Comparison of ENCODE assay signal across 19 mouse cellular contexts in the genomic region with DNA sequence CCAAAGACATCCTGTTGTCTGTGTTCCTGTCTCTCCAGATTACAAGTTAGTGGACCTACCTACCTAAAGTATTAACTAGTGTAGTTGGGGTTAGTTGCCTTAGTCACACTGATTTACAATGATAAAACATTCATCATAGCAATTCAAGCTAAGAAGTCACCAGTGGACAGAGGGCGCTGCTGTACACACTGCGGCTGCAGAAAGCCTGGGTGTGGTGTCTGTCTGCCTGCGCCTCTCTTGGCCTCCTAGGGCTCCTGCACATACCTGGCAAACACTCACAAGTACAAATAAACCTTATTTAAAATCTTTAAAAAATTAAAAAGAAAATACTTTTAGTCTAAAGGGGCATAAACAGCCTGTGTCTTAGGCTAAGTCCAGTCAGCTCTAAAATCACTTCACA. TPM values are rescaled to one million over a fixed set of nuclear protein-coding genes. Genes with fewer than 3 reads are reported as not detected.
A peak's percentile ranks its signal among the peaks of the same experiment; 100 is the strongest.
DNase-seq lines count a peak whose midpoint lies in the region; ATAC-seq and TF ChIP-seq lines count a peak whose summit lies in the region.
"Had no signal": no experiment of that assay in that cellular context is flagged by ENCODE, and none has a peak within 500 bp of the region (broad histone marks: within the 10 kb centered on the region; RNA-seq: fewer than 3 reads in every experiment).

No protein-coding gene starts in this region.

- H3K4me1 ChIP-seq in kidney, adult 2 months (ENCODE audit: control insufficient read depth, insufficient read depth, low read length), result peaks cover 19% of the 10 kb centered on the region
- peaks cover 10% of the 10 kb centered on the region for H3K4me1 ChIP-seq in midbrain, embryonic 11.5 days (ENCODE audit: control insufficient read depth, insufficient read depth, low read length)
- peaks cover 41% of the 10 kb centered on the region for H3K4me1 ChIP-seq in midbrain, embryonic 13.5 days (replicated peaks)

- no peak for TF ChIP-seq POLR2A in kidney, adult 2 months (IDR thresholded peaks at IDR 0.05; ENCODE audit: low read depth, low read length)

- H3K9ac ChIP-seq in midbrain, embryonic 11.5 days (ENCODE audit: low read length), result no peak overlapping the region
- no peak overlapping the region for H3K9ac ChIP-seq in midbrain, embryonic 13.5 days (replicated peaks)
- H3K9ac ChIP-seq: embryonic facial prominence, embryonic 12.5 days; hindbrain, embryonic 14.5 days; limb, embryonic 12.5 days; lung, embryonic 15.5 days had no signal

- H3K36me3 ChIP-seq in kidney, adult 2 months (ENCODE audit: control insufficient read depth, insufficient read depth, low read length), result no peaks in the 10 kb centered on the region; the same call in 1 of the 2 replicates
- H3K36me3 ChIP-seq in midbrain, embryonic 11.5 days (ENCODE audit: control insufficient read depth, insufficient read depth, low read length), result peaks cover 8% of the 10 kb centered on the region; the same call in 1 of the 2 replicates
- H3K36me3 ChIP-seq in midbrain, embryonic 13.5 days, result peaks cover 20% of the 10 kb centered on the region
- peaks cover 16% of the 10 kb centered on the region; the same call in 1 of the 2 replicates for H3K36me3 ChIP-seq in macrophage (ENCODE audit: inconsistent target)

- no peak for ATAC-seq in midbrain, embryonic 11.5 days (ENCODE audit: low FRiP score)
- ATAC-seq in midbrain, embryonic 13.5 days, result no peak
- ATAC-seq: CD4-positive, CD25-positive, alpha-beta regulatory T cell, adult 4 months; midbrain, embryonic 16.5 days; Patski had no signal

- WGBS in kidney, adult 2 months, result 82% methylated on average over 3 of the region's 3 CpGs
- WGBS in midbrain, embryonic 11.5 days, result 91% methylated on average over 3 of the region's 3 CpGs
- 90% methylated on average over 3 of the region's 3 CpGs for whole genome bisulfite sequencing in midbrain, embryonic 13.5 days
- WGBS in macrophage (ENCODE audit: missing documents), result 85% methylated on average over 3 of the region's 3 CpGs

- TF ChIP-seq CTCF in kidney, adult 2 months (conservative IDR thresholded peaks at IDR 0.05; ENCODE audit: insufficient read depth, insufficient read length, low read depth, low read length), result peak; percentile 38; the same call in 1 of the 2 replicates

- H3K9me3 ChIP-seq in midbrain, embryonic 11.5 days (ENCODE audit: control insufficient read depth, low read length), result no peaks in the 10 kb centered on the region
- H3K9me3 ChIP-seq in midbrain, embryonic 13.5 days, result no peaks in the 10 kb centered on the region
- H3K9me3 ChIP-seq: embryonic facial prominence, embryonic 12.5 days; lung, embryonic 15.5 days had no signal

- no peaks in the 10 kb centered on the region for H3K27me3 ChIP-seq in kidney, adult 2 months (replicated peaks; ENCODE audit: control insufficient read depth, insufficient read depth, low read length)
- no peaks in the 10 kb centered on the region for H3K27me3 ChIP-seq in midbrain, embryonic 11.5 days (ENCODE audit: control insufficient read depth, insufficient read depth, low read length)
- no peaks in the 10 kb centered on the region for H3K27me3 ChIP-seq in midbrain, embryonic 13.5 days
- H3K27me3 ChIP-seq: embryonic facial prominence, embryonic 12.5 days; limb, embryonic 12.5 days; lung, embryonic 15.5 days; Patski had no signal

- no peak overlapping the region for H3K4me3 ChIP-seq in kidney, adult 2 months (ENCODE audit: insufficient read depth, low read depth, low read length)
- no peak overlapping the region for H3K4me3 ChIP-seq in midbrain, embryonic 11.5 days (ENCODE audit: low read depth, low read length)
- no peak overlapping the region for H3K4me3 ChIP-seq in midbrain, embryonic 13.5 days (replicated peaks)
- H3K4me3 ChIP-seq in macrophage (ENCODE audit: inconsistent target), result no peak overlapping the region
- H3K4me3 ChIP-seq: embryonic facial prominence, embryonic 12.5 days; forebrain, embryonic 10.5 days; left cerebral cortex, adult 2 months; limb, embryonic 12.5 days; lung, embryonic 15.5 days had no signal

- no peak overlapping the region for H3K27ac ChIP-seq in kidney, adult 2 months (ENCODE audit: insufficient read depth, low read depth, low read length)
- no peak overlapping the region for H3K27ac ChIP-seq in midbrain, embryonic 11.5 days (ENCODE audit: low read depth, low read length)
- no peak overlapping the region for H3K27ac ChIP-seq in midbrain, embryonic 13.5 days
- peak overlapping the region; percentile 98 for H3K27ac ChIP-seq in macrophage
- H3K27ac ChIP-seq: embryonic facial prominence, embryonic 12.5 days; forebrain, embryonic 10.5 days; hindbrain, embryonic 14.5 days; left cerebral cortex, adult 2 months; limb, embryonic 12.5 days; lung, embryonic 15.5 days had no signal

- DNase-seq in kidney, adult 2 months, result no peak
- DNase-seq in kidney, adult 18-20 months, result no peak
- DNase-seq in midbrain, embryonic 11.5 days (ENCODE audit: low spot score, missing footprints), result peak; percentile 64
- peak; percentile 40 for DNase-seq in ZHBTc4 (ENCODE audit: low read depth, low spot score)
- no peak for DNase-seq in thymus, postnatal 14 days
- DNase-seq: cerebellum, postnatal 36 days; heart, adult 18-20 months; kidney, adult 8-10 months had no signal

- peaks cover 73% of the 10 kb centered on the region for H3K79me2 ChIP-seq in macrophage (ENCODE audit: inconsistent target)

- H3K4me2 ChIP-seq in midbrain, embryonic 11.5 days, result no peak overlapping the region
- no peak overlapping the region for H3K4me2 ChIP-seq in midbrain, embryonic 13.5 days (replicated peaks)
- H3K4me2 ChIP-seq: embryonic facial prominence, embryonic 12.5 days; hindbrain, embryonic 14.5 days; limb, embryonic 12.5 days; lung, embryonic 15.5 days had no signal

RNA-seq across cellular contexts. Expression of a gene that starts 47.8 kb away (rescaled TPM):
- 53.5 and 54.0 TPM in 2 replicates for polyA plus RNA-seq in kidney, adult 2 months (2012; rRNA removed)
- 39.5 and 41.9 TPM in 2 replicates for polyA plus RNA-seq in midbrain, embryonic 11.5 days (2014; fragmentation: Nextera tagmentation; extraction: Ambion mirVana)
- 50.1 and 55.5 TPM in 2 replicates for polyA plus RNA-seq in midbrain, embryonic 13.5 days (2015; fragmentation: Nextera tagmentation; extraction: Ambion mirVana)
- 100 to 1,000 TPM; 128 to 496 (median 390) TPM for total RNA-seq in macrophage (2018; cell fraction: chromatin; rRNA removed)
- 10 to 100 TPM; 48.7 to 91.0 (median 69.5) TPM for total RNA-seq in macrophage (2018; cell fraction: cytosol; rRNA removed)
- total RNA-seq in macrophage (2018; cell fraction: nucleus; rRNA removed), result 100 to 1,000 TPM; 125 to 331 (median 212) TPM
- 52.6 to 97.4 TPM (median 70.3 TPM) in 3 replicates for polyA plus RNA-seq in macrophage (2018)

Comparison
In these comparisons a context has a peak if more than half of its experiments do, and no peak if none do; other contexts are left out.
1. DNase-seq: peak in midbrain, embryonic 11.5 days (single experiment) and ZHBTc4 (single experiment); none in kidney, adult 2 months (single experiment), kidney, adult 18-20 months (single experiment) and thymus, postnatal 14 days (single experiment).